Mouse (Mus musculus) urinary bladder, postnatal 4 days (tissue): Measurements from ENCODE around the gene Zfp382.
"Not testable (repeated sequence)": the region's sequence is repeated elsewhere in the genome, so short reads cannot be mapped to it uniquely, and the experiment has no call there.

Experiments
- DNase-seq, 2 experiments: peaks; one replicate each; pipeline ENCODE4 v3.0.0; 2021 to 2022; ENCODE audit warnings: low spot score in 2 of 2

Zfp382 gene

DNA sequence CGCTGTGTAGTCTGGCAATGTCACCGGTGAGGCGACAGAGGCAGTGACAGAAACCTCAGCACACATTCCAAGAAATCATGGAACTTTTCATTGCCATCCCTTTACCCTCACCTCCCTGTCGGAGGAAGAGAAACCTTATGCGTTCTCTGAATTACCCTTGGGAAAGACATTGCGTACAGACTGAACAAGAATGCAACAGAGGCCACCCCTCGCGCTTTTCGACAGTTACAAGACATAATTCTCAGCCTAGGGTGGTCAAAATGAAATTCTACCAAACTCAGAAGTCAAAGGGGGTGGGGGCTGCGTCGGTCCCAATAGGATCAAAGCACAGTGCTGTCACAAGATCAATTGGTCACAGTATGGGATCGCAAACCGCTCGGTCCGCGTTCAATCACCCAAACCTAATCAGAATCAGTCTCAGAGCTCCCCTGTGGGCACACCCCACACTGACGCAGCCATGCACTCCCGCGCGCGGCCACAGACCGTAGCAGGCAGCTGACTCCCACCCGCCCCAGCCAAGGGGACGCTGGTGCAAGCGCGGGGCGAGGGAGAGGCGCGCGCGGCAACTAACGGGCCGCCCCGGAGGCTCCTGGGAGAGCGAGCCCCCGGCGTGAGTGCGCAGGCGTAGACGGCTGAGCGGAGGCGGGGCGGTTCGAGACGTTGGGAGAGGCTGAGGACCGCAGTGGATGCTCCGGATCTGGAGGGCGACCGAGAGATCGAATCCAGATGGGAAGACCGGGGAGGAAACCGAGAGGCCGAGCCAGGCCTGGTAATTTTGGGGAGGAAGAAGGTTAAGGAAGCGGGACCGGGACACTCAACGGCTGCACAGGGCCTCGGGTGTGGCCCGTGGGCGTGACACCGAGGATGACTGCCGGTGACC is at the start of gene Zfp382:
Gene Zfp382, plus strand, starts transcription at position 635 of the 880 bp plus-strand sequence.
- peak; percentile 85 to 89 for DNase-seq

DNA sequence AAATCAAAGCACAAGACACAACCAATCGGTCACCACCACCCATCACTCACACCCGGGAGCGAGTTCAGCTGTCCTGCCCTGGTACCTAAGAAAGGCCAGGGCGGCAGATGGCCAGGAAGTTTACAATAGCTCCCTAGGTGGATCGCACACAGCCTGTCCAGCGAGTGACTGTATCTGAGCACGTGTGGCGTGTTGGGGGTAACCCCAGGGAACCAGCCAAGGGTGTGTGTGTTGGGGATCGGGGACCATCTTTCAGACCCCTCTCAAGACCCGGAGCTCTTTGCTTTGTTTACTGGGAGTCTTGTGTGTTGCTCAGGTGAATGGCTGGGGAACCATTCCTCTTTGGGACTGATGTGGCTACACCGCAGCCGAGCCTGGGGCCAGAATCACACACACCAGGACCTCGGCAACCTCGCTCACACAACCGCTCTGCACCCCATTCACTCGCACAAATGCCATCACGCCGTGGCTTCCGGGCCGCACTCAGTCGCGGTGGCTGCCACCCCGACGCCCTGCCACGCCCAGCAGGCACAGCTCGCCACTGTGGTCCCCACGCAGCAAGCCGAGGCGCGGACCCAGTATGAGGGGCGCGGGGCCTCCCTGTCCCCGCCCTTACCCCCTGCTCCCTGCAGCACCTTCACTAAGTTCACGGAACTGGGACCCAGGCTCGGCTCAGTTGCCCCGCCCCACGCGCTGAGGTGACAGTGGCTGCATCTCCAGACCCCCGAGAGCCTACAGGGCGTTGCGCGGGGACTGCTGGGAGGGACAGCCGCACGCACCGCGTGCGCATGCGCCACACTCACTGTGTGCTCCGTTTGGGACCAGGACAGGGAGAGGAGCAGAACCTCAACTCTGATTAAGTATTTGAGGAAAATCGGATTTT is 49.4 kb upstream of the Zfp382 start, which contains the start of gene Zfp82:
Gene Zfp82, minus strand, starts transcription at position 755 of the 883 bp plus-strand sequence.
- peak; percentile 69 to 72 for DNase-seq

DNA sequence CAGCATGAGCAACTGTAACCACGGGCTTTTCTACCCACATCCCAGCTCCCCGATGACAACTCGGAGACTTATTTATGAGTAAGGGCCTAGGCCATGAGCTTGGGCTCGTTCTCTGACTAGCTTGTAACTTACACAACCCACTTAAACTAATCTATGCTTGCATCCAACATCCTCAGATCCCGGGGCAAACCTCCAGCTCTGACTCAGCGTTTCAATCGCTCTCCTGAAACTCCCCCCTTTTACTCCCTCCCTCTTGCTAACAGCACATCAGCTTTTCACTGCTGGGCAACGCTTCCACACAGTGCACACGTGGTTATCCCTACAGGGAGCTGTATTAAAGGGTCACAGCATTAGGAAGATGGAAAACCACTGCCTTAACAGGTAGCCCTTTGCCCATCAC is 35.2 kb upstream of the Zfp382 start:
- no peak for DNase-seq

DNA sequence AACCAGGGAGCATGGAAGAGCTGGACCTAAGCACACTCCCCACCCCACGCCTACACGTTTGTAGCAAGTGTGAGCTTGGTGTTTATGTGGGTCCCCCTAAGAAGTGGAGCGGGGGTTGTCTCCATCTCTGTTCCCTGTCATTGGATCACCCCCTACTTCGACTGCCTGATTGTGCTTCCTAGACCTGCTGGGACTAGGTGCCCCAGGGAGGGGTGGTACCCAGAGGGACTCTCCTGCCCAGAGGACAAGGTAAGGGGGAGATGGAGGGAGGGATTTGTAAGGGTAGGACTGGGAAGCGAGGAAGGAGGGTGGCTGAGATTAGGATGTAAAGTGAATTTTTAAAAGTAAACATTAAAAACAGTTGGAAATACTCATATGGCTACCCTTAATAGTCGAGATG is 32.3 kb upstream of the Zfp382 start:
- no peak for DNase-seq

DNA sequence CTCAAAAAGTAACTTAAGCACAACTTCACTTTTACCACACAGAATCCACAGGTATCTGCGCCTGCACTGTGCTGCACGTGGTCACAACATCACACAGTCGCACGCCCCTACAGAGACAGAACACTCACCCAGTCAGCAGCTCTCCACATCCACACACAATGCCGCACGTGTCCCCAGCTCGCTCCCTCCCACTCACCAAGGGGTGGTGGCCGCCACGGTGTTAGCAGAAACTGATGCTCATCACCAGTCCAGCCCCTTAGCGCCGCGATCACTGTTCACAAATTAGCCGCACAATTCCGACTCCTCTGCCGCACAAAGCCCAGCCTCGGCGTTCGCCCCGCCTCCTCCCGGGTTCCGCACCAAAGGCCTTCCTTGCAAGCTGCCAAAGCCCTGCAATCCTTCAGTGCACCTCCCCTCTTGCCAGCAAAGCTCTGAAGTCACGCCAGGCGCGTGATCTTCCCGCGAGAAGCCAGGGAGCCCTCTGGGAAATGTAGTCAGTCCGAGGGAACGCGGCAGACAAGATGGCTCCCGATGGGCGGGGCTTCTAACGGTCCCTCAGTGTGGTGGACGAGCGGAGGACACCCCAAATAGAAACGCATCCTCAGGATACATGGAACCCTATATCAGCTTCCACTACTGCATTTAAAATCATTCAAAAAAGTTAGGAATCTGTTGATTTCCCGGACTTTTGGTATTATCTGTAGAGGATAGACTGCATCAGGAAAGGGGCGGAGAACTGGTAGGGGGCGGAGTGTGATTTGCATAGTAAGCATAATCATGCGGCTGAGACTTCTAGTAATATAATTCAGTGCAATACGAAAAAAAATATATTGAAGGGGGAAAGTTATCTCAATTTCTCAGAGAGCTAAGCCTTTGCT is 31.4 kb upstream of the Zfp382 start, which contains the start of the genes Gm26920 and Zfp566:
Gene Gm26920, minus strand, starts transcription at position 319 of the 878 bp plus-strand sequence.
Gene Zfp566, minus strand, starts transcription at position 436 of the 878 bp plus-strand sequence.
- DNase-seq, result peak; percentile 93 to 94

DNA sequence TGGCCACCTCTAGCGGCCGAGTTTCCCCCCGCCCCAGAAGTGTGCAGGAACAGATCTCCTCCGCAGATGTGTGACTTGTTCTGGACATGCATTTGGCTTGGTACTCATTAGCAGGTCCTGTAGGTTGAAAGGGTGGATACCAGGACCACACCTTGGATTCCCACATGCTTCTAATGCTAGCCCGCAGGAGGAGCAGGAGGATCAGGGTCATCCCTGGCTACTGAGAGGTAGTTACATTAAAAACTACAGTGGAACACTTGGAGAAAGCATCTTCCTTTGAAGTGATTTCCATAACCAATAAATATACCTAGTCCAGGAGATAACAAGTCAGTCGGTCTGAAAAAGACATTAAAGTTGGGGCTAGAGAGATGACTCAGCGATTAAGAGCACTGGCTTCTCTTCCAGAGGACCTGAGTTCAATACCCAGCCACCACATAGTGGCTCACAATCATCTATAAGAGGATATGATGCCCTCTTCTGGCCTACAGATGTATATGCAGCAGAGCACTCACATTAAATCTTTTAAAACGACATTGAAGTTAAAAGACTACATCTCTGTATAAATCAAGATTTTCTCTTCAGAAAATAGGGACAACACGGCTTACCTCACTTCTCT is 30.7 kb upstream of the Zfp382 start:
- DNase-seq, result no peak

DNA sequence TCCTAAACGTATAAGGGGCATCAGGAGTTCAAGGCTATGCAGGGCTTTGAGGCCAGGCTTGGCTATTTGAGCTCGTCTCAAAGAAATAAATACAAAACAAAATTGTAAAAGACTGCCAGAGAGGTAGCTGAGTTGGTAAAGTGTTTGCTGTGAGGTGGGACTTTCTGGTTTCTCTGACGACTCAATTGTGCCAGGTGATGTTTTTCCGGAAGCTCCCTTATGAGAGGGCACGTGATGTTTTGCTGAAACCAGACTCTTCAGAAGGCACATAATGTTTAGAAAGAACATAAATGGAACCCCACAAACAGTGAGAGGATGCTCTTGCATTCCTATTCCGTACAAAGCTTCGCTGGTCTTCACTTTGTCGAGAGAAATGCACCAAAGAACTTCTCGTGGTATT is 29.1 kb upstream of the Zfp382 start:
- no peak for DNase-seq

DNA sequence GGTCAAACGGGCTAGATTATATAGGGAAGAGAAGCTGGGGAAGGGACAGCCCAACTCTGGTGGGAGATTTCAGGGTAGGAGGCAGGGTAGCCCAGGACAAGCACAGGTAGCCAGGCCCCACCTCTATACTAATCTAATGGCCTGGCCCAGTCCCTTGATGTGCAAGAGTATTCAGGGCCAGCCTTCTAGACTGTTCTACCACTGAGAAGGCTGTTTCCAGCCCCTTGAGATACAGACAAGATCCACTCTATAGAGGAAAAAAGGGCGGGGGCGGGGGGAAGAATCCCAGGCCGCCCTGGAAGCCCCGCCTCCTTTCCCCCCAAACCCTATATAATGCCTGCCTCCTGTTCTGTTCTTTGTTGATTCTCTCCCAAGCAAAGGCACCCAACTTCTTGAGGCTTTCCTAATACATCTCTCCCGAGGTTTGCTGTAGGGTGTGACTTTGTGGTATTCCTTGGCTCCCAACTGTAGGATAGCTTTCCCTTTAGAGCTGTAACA is 27.8 kb upstream of the Zfp382 start:
- no peak for DNase-seq

DNA sequence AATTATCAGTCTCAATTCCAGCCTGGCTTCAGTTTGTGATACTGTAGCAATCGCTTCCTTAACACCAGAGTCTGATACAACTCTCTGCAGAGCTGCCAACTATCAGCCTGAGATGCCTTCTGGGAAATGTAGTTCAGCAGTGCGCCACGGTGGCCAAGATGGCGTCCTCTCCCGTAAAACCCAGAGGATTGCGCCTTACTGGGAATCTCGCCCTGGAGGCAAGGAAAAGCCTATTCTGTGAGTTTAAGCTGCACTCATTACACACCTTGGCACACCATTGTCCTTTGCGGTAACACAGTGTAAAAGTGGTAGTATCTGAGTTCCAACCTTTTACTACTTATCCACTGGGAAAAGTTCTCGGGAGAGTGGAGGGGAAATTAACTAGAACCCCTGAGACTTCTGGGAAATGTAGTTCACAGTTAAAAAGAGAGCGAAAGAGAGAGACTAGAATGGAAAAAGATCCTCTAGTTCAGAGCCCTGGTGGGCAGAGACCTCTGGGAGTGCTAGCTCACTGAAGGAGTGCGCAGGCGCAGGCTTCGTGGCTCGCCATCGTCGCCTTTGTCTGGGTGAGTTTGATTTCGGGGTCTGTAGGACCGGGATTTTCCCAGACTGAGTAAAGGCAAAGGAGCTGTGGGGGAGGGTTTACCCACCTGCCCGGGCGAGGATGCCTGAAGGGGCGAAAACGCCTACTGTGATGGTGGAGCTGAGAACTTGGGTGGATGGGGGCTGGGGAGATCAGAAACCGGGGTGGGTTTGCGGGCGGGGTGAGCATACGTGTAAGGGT is 26.9 kb upstream of the Zfp382 start, which contains the start of gene Zfp260:
Gene Zfp260, plus strand, starts transcription at position 132 of the 784 bp plus-strand sequence.
- peak; percentile 84 to 89 for DNase-seq

DNA sequence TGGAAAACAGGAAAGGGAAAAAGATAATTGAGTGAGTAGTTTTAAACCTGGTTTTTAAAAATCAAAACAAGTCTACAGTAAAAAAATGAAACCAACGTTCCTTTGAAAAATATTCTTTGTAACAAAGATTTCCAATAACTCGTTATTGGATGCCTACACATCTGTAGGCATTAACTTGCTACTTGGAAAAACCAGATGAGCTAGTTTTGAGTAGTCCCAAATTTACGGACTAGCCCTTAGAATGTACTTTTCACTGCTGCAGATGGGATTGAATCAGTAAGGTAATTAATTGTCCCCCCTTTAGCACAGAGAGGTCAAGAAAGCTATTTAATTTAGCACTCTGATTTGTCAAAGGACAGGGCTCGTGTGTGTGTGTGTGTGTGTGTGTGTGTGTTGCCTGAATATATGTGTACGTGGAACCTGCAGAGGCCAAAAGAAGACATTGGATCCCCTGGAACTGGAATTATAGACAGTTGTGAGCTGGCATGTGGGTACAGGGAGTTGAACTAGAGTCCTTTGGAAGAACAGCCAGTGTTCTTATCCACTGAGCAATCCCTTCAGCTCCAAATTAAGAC is 26.1 kb upstream of the Zfp382 start:
- DNase-seq, result no peak

DNA sequence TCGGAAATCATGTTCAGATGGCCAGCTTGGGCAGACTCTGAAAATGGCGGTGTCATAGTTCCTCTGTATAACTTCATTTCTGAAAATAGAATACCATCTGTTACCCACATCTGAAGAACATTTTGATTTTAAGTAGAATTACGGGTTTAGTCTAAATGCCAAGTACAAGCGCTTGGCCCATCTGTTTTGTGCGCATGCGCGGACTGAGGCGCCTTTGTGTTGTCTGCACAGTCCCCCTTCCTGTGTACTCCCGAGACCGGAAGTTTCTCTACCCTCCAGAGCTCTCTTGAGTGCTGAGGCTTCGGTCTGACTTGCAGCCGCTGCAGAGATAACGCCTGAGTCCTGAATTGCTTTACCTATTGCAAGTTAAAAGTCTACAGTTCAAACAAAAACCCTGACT is 22.4 kb upstream of the Zfp382 start:
- DNase-seq, result no peak

DNA sequence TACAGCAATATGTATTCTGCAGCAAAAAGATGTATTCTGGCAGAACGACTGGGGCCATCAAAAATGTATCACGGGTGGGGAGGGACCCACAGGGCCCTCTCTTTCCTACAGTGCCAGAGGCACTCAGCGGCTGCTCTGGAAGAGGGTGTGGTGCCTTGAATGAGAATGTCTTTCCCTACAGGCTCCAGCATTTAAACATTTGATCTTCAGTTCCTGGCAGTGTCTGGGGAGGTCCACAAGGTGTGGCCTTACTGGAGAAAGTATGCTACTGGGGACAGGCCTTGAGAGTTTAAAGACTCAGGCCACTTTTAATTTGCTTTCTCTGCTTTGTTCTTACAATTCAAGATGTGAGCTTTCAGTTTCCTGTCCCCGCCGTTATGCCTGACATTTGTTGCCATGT is 5.7 kb upstream of the Zfp382 start:
- no peak for DNase-seq

DNA sequence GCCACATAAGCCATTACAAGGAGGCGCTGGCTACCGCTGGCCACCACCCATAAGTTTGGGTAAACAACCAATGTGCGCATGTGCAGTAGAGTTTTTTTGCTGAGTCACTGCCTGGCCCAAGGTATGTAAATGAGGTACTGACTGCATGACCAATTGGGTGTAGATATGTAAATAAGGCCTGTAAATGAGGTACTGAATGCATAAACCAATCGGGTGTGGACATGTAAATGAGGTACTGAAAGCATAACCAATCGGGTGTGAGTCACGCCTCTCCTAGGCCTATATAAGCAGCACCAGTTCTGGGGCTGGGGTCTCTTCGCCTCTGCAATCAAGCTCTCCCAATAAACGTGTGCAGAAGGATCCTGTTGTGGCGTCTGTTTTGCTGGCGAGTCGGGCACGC is 3.8 kb upstream of the Zfp382 start:
- not testable (repeated sequence) for DNase-seq

DNA sequence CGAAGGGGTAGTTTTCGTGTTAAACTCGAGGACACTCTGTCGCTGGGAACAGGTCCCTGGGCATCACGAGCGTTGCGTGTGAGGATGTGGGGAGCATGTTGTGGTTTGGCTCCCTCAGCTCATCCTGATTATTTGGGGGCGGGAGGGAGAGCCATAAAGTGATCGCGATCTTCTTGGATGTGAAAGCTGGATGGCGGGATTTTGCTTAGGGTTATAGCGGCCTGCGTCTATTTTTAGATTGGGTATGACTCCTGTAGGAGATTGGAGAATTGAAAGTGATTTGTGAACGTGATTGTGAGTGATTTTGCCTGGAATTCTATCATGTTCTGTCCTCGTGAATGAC is 417 bp downstream of the Zfp382 start:
- DNase-seq, result no peak

DNA sequence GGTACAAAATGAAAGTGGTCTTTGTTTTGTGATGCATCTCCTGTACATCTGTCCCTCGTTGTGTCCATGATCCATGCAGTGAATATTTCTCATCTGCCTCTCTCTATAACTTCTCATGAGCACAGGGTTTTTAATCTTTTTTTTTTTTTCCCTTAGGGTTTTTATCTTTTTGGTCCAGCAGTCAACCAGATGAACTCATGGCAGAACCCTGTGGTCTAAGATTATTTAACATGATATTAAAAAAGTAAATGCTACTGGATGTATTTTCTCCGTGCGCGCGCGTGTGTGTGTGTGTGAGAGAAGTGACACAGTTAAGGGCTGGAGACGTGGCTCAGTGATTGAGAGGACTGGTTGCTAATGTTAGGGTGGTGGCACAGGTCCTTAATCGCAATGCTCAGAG is 8.2 kb downstream of the Zfp382 start:
- DNase-seq, result no peak

DNA sequence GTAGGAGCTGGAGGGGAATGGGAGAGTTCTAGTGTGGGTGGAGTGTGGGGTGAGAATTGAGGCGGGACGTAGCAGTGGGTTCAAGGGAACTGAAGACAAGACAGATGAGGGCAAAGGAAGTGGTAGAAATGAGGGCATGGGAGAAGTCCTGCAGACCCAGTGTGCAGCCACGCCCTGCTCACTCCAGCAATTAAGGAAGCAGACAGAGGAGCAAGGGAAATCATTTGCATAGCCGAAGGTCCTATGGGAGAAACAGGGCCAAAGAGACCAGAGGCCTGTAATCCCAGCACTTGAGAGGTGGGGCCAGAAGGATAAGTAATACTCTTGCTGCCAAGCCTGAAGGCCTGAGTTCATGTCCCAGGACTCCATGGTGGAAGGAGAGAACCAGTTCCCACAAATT is 10.7 kb downstream of the Zfp382 start:
- DNase-seq, result no peak

DNA sequence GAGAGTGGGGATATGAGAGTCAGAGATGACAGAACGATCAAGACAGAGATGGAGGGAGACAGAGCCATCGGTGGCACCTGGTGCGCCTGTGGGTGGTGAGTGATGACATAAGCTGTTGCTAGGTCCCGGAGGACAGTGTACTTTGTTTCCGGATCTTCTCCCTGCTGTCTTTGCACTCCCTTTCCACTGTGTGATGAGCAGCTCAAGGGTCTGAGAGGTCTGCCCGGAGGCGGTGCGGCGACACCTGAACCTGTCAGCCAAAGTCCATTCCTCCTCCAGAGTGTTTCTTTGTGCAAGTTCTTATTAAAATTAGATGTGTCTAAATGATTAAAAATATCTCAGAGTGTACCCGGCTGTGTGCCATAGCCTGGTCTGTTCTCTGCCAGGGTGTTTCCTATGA is 15.1 kb downstream of the Zfp382 start:
- DNase-seq, result no peak

DNA sequence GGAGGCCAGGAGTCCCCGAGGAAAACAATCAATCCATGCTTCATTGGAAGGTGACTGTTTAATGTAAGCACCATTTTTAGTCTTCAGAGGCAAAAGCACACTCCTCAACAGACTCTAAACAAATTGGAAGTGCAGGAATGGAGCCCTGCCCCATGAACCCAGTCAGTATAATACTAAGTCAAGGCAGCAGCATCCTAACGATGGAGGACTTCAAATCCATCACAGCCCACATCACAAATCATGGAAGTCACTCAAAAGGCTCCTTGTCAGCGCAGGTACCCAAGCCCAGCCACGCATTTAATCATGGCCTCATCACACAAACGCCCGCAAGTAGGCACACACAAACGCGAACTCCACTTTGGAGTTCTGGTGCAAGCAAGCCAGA is 21.4 kb downstream of the Zfp382 start:
- no peak for DNase-seq

DNA sequence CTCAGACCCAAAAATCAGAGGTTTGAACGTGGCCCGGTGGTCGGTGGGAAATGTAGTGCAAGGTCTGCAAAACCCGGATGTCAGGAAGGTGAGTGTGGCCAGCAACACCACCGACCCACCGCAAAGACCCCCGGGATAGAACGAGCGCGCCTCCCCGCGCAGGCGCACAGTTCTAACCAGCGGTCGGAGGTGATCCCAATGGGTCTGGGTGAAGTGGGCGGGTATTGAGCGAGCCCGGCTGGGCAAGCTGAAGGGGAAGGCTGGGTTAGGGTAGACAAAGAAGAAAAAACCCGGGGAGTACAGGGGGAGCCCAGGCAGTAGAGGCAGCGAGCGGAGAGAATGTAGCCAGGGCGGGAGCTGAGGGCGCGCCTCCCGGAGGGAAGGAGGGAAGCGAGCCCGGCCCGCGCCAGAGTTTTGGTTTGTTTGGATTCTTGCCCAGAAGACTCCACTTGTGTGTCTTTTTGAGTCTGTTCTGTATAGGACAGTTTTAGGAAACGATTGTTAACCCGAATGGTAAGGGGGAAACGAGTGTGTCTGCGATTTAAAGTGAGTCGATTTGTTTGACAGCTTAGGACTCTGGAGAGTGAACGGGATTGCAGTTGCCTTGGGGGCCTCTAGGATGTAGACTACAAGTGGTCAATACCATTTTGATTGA is 21.9 kb downstream of the Zfp382 start:
- peak; percentile 80 to 81 for DNase-seq
